Mouse (Mus musculus) hindbrain, embryonic 12.5 days (tissue): ENCODE measurements at regions not wholly inside any gene's neighbourhood (a gene's known extent, or its start where the extent isn't known, plus 50 kb on each side); places are given as distances from the start of the nearest gene placed in this dataset.

Experiments used
- ATAC-seq: fragments of 200-750 bp; cut with Nextera tagmentation; 2 replicates; pipeline ENCODE4 v1.8.0; 2017; ENCODE audit warnings: moderate TSS enrichment; ENCODE audit not compliant: low FRiP score
- H3K27ac ChIP-seq: fragments of 300-500 bp; sonication (generic); 2 replicates; pipeline ENCODE4 v1.5.1; 2016; ENCODE audit warnings: mild to moderate bottlenecking
- H3K27me3 ChIP-seq: fragments of 300-500 bp; sonication (generic); 2 replicates; pipeline ENCODE4 v1.6.1; 2016; ENCODE audit warnings: mild to moderate bottlenecking
- H3K36me3 ChIP-seq: fragments of 300-500 bp; sonication (generic); 2 replicates; pipeline ENCODE4 v1.6.1; 2016; ENCODE audit warnings: mild to moderate bottlenecking
- H3K4me1 ChIP-seq: fragments of 300-500 bp; sonication (generic); 2 replicates; pipeline ENCODE4 v1.6.1; 2016
- H3K4me2 ChIP-seq: fragments of 300-500 bp; sonication (generic); replicated peaks from 2 replicates; pipeline ENCODE4 v1.6.1; 2016; ENCODE audit warnings: mild to moderate bottlenecking
- H3K4me3 ChIP-seq: fragments of 300-500 bp; sonication (generic); 2 replicates; pipeline ENCODE4 v1.5.1; 2016; ENCODE audit warnings: mild to moderate bottlenecking
- H3K9ac ChIP-seq: fragments of 300-500 bp; sonication (generic); 2 replicates; pipeline ENCODE4 v1.6.1; 2016; ENCODE audit warnings: mild to moderate bottlenecking, moderate library complexity
- H3K9me3 ChIP-seq: fragments of 300-500 bp; sonication (generic); replicated peaks from 2 replicates; pipeline ENCODE4 v1.6.1; 2016; ENCODE audit warnings: mild to moderate bottlenecking
- WGBS: fragments of 180-500 bp; shearing (Covaris S2); methylation state at CpG from one replicate; pipeline ENCODE4 v1.1.7; 2016; 5-methylcytosine and 5-hydroxymethylcytosine counted together

GRCm38 (mm10) chr14:45764231-45764630 is 106.3 kb upstream of the Ddhd1 start:
- 74% methylated on average over 3 of the region's 3 CpGs for WGBS
- no peak overlapping the region for H3K4me2 ChIP-seq
- H3K9ac ChIP-seq: no peak overlapping the region
- no peaks in the 10 kb centered on the region for H3K27me3 ChIP-seq
- H3K36me3 ChIP-seq: no peaks in the 10 kb centered on the region
- no peak overlapping the region for H3K4me3 ChIP-seq
- H3K4me1 ChIP-seq: no peaks in the 10 kb centered on the region
- no peak overlapping the region for H3K27ac ChIP-seq
- no peaks in the 10 kb centered on the region for H3K9me3 ChIP-seq
- no peak for ATAC-seq

- Histone ChIP-seq H3K4me2 (no peak overlapping the region), H3K27ac (no peak overlapping the region), H3K27me3 (no peaks in the 10 kb centered on the region), H3K9me3 (no peaks in the 10 kb centered on the region), H3K36me3 (no peaks in the 10 kb centered on the region), H3K9ac (no peak overlapping the region), H3K4me1 (no peaks in the 10 kb centered on the region), H3K4me3 (no peak overlapping the region)
- WGBS: 96% methylated on average over 1 of the region's 1 CpGs
- ATAC-seq: no peak
Observed at GRCm38 (mm10) chr14:45766582-45766981, 108.6 kb upstream of the Ddhd1 start.

GRCm38 (mm10) chr14:45772665-45773277 is 114.8 kb upstream of the Ddhd1 start:
- no peak overlapping the region for H3K27ac ChIP-seq
- no peaks in the 10 kb centered on the region for H3K36me3 ChIP-seq
- WGBS: 19% methylated on average over 19 of the region's 19 CpGs
- peak; percentile 87 for ATAC-seq
- H3K4me1 ChIP-seq: no peaks in the 10 kb centered on the region
- no peak overlapping the region for H3K4me3 ChIP-seq
- H3K9me3 ChIP-seq: no peaks in the 10 kb centered on the region
- 0 out of 2 replicates have a peak overlapping the region, but pooled peaks have one; percentile 9 for H3K9ac ChIP-seq
- H3K4me2 ChIP-seq: peak overlapping the region; percentile 46
- no peaks in the 10 kb centered on the region for H3K27me3 ChIP-seq

GRCm38 (mm10) chr14:45773326-45773725 is 115.4 kb upstream of the Ddhd1 start:
- no peak for ATAC-seq
- H3K4me2 ChIP-seq: no peak overlapping the region
- H3K9me3 ChIP-seq: 0 out of 2 replicates have a peak, but pooled peaks cover 3% of the 10 kb centered on the region
- H3K4me1 ChIP-seq: no peaks in the 10 kb centered on the region
- WGBS: 35% methylated on average over 7 of the region's 7 CpGs
- no peaks in the 10 kb centered on the region for H3K36me3 ChIP-seq
- no peaks in the 10 kb centered on the region for H3K27me3 ChIP-seq
- no peak overlapping the region for H3K4me3 ChIP-seq
- no peak overlapping the region for H3K9ac ChIP-seq
- no peak overlapping the region for H3K27ac ChIP-seq

- WGBS: 71% methylated on average over 6 of the region's 6 CpGs
- H3K4me3 ChIP-seq: no peak overlapping the region
Observed at GRCm38 (mm10) chr14:45781850-45782249, 123.9 kb upstream of the Ddhd1 start.

GRCm38 (mm10) chr14:45794980-45795379 is 137.0 kb upstream of the Ddhd1 start:
- no peak overlapping the region for H3K27ac ChIP-seq
- no peaks in the 10 kb centered on the region for H3K36me3 ChIP-seq
- H3K27me3 ChIP-seq: no peaks in the 10 kb centered on the region
- no peak overlapping the region for H3K4me2 ChIP-seq
- no peaks in the 10 kb centered on the region for H3K9me3 ChIP-seq
- H3K9ac ChIP-seq: no peak overlapping the region
- 83% methylated on average over 1 of the region's 1 CpGs for WGBS
- H3K4me3 ChIP-seq: no peak overlapping the region
- ATAC-seq: no peak
- H3K4me1 ChIP-seq: no peaks in the 10 kb centered on the region

More at GRCm38 (mm10) chr14:45781850-45782249, 123.9 kb upstream of the Ddhd1 start:
- no peak overlapping the region for H3K9ac ChIP-seq
- ATAC-seq: no peak
- no peaks in the 10 kb centered on the region for H3K27me3 ChIP-seq
- H3K36me3 ChIP-seq: no peaks in the 10 kb centered on the region
- H3K27ac ChIP-seq: no peak overlapping the region
- 0 out of 2 replicates have a peak, but pooled peaks cover 6% of the 10 kb centered on the region for H3K9me3 ChIP-seq
- no peaks in the 10 kb centered on the region for H3K4me1 ChIP-seq
- no peak overlapping the region for H3K4me2 ChIP-seq

- no peak for ATAC-seq
Observed at GRCm38 (mm10) chr14:45796665-45797319, 138.8 kb upstream of the Ddhd1 start.

DNA sequence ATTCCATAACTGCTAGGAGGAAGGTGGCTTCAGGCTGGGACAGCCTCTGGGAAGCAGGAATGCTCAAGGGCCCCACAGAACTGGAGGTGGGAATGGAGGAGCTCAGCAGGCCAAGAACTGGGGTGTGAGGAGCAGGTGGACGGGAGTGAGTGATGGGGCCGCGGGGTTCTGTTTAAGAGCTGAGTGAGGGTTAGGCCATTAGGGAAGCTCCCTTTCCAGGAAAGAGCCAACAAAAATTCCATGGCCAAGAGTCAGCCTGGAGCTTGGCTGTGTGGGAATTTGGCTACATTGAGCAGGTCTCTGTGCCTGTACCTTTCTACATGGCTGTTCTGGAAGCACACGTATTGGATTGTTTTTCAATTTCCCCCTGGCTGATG is 139.4 kb upstream of the Ddhd1 start:
- H3K9me3 ChIP-seq: no peaks in the 10 kb centered on the region
- H3K27me3 ChIP-seq: no peaks in the 10 kb centered on the region
- no peak overlapping the region for H3K4me3 ChIP-seq
- H3K4me1 ChIP-seq: no peaks in the 10 kb centered on the region
- ATAC-seq: no peak
- no peak overlapping the region for H3K9ac ChIP-seq
- no peak overlapping the region for H3K27ac ChIP-seq
- H3K4me2 ChIP-seq: no peak overlapping the region
- no peaks in the 10 kb centered on the region for H3K36me3 ChIP-seq
- 88% methylated on average over 4 of the region's 4 CpGs for WGBS

More at GRCm38 (mm10) chr14:45796665-45797319, 138.8 kb upstream of the Ddhd1 start:
- Histone ChIP-seq H3K9me3 (no peaks in the 10 kb centered on the region), H3K27me3 (no peaks in the 10 kb centered on the region), H3K4me1 (no peaks in the 10 kb centered on the region), H3K9ac (no peak overlapping the region), H3K27ac (no peak overlapping the region), H3K4me2 (no peak overlapping the region), H3K36me3 (no peaks in the 10 kb centered on the region), H3K4me3 (no peak overlapping the region)
- 73% methylated on average over 10 of the region's 10 CpGs for WGBS

GRCm38 (mm10) chr14:45799286-45799685 is 141.3 kb upstream of the Ddhd1 start:
- ATAC-seq: no peak
- Histone ChIP-seq H3K9ac (no peak overlapping the region), H3K4me2 (no peak overlapping the region), H3K27me3 (no peaks in the 10 kb centered on the region), H3K27ac (no peak overlapping the region), H3K36me3 (no peaks in the 10 kb centered on the region), H3K9me3 (no peaks in the 10 kb centered on the region), H3K4me1 (no peaks in the 10 kb centered on the region), H3K4me3 (no peak overlapping the region)
- WGBS: 82% methylated on average over 2 of the region's 2 CpGs

DNA sequence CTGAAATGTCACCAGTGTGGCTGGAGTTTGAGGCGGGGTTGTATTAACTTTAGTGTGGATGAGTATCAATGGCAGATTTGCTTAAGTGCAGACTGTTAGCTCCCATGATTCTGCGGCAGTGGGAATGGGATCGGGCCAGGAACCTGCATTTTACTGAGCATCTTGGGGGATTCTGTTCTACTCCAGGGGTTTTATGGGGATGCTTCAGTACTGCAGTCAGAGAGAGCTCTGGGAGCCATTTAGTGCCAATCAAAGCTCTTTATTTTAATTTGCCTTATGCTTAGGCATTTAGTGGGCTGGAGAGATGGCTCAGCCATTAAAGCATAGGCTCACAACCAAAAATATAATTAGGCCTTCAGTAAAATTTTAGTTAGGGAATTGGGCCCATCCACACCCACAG is 148.0 kb upstream of the Ddhd1 start:
- 94% methylated on average over 3 of the region's 3 CpGs for WGBS
- H3K36me3 ChIP-seq: no peaks in the 10 kb centered on the region
- no peak for ATAC-seq

GRCm38 (mm10) chr14:45806726-45807280 is 148.9 kb upstream of the Ddhd1 start:
- no peaks in the 10 kb centered on the region for H3K36me3 ChIP-seq
- no peak overlapping the region for H3K9ac ChIP-seq
- no peak overlapping the region for H3K4me3 ChIP-seq
- no peak for ATAC-seq
- H3K27ac ChIP-seq: no peak overlapping the region
- H3K27me3 ChIP-seq: no peaks in the 10 kb centered on the region
- 89% methylated on average over 7 of the region's 7 CpGs for WGBS
- no peaks in the 10 kb centered on the region for H3K9me3 ChIP-seq
- no peaks in the 10 kb centered on the region for H3K4me1 ChIP-seq
- no peak overlapping the region for H3K4me2 ChIP-seq

More for the DNA sequence above, 148.0 kb upstream of the Ddhd1 start:
- Histone ChIP-seq H3K9ac (no peak overlapping the region), H3K9me3 (no peaks in the 10 kb centered on the region), H3K4me3 (no peak overlapping the region), H3K27ac (no peak overlapping the region), H3K27me3 (no peaks in the 10 kb centered on the region), H3K4me2 (no peak overlapping the region), H3K4me1 (no peaks in the 10 kb centered on the region)

- ATAC-seq: no peak
- Histone ChIP-seq H3K27me3 (no peaks in the 10 kb centered on the region), H3K4me3 (no peak overlapping the region), H3K4me2 (no peak overlapping the region), H3K36me3 (no peaks in the 10 kb centered on the region), H3K9ac (no peak overlapping the region), H3K9me3 (no peaks in the 10 kb centered on the region), H3K27ac (no peak overlapping the region), H3K4me1 (no peaks in the 10 kb centered on the region)
- WGBS: 92% methylated on average over 7 of the region's 7 CpGs
Observed at GRCm38 (mm10) chr14:45807767-45808166, 149.8 kb upstream of the Ddhd1 start.

DNA sequence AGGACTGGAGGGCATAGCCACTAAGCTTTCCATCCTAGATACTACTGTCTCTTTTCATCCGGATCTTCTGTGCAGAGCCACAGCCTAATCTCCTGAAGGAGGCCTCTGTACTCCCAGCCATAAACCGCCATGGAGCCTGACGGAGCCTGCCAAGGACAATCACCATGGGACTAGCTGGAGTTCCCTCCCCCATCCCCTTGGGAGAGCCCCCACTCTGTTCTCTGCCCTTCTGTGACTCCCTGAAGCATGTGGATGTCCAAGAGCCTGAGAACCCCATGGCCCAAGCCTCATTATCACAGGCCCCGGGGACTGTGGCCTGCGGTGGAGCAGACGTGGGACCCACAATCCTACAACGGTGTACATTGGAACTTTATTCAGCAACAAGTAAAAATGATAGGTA is 151.5 kb upstream of the Ddhd1 start:
- no peaks in the 10 kb centered on the region for H3K9me3 ChIP-seq
- no peak overlapping the region for H3K27ac ChIP-seq
- H3K9ac ChIP-seq: no peak overlapping the region
- no peak overlapping the region for H3K4me2 ChIP-seq
- H3K36me3 ChIP-seq: no peaks in the 10 kb centered on the region
- H3K4me1 ChIP-seq: no peaks in the 10 kb centered on the region
- WGBS: 84% methylated on average over 7 of the region's 7 CpGs
- H3K4me3 ChIP-seq: no peak overlapping the region
- no peaks in the 10 kb centered on the region for H3K27me3 ChIP-seq
- ATAC-seq: no peak
